Mouse (Mus musculus) erythroblast, embryonic 14.5 days (primary cell): ENCODE data around the gene Begain. TPM values are rescaled to one million over a fixed set of nuclear protein-coding genes. Genes with fewer than 3 reads are reported as not detected.

Source experiments
- H3K27me3 ChIP-seq: 2 replicates; pipeline ENCODE4 v1.6.1; 2012; ENCODE audit warnings: inconsistent platforms; ENCODE audit not compliant: control insufficient read depth
- H3K36me3 ChIP-seq: 2 replicates; pipeline ENCODE4 v1.6.1; 2012; ENCODE audit warnings: mild to moderate bottlenecking, inconsistent platforms; ENCODE audit not compliant: control insufficient read depth
- H3K4me1 ChIP-seq: 2 replicates; pipeline ENCODE4 v1.6.1; 2012; ENCODE audit warnings: inconsistent platforms; ENCODE audit not compliant: control insufficient read depth
- H3K4me3 ChIP-seq: replicated peaks from 2 replicates; pipeline ENCODE3; 2012; ENCODE audit warnings: moderate library complexity, mild to moderate bottlenecking, inconsistent platforms
- H3K9me3 ChIP-seq: 2 replicates; pipeline ENCODE4 v1.6.1; 2012; ENCODE audit warnings: low read length, inconsistent platforms, mixed read lengths; ENCODE audit not compliant: control insufficient read depth
- GATA1 ChIP-seq: IDR thresholded peaks from 2 replicates; pipeline ENCODE4 v1.6.1; 2012; ENCODE audit warnings: low read length, inconsistent platforms, mixed read lengths
- TAL1 ChIP-seq: IDR thresholded peaks from 3 replicates; pipeline ENCODE4 v1.6.1; 2012; ENCODE audit warnings: low read length, inconsistent platforms, mixed read lengths
- polyA plus RNA-seq: library from polyadenylated mRNA; stranded (reverse); fragments of >175 nt; gene quantifications from 2 replicates; pipeline ENCODE4 v1.2.3, GENCODE M21; 2012

Begain gene
- polyA plus RNA-seq, 1 experiment, result not detected

DNA sequence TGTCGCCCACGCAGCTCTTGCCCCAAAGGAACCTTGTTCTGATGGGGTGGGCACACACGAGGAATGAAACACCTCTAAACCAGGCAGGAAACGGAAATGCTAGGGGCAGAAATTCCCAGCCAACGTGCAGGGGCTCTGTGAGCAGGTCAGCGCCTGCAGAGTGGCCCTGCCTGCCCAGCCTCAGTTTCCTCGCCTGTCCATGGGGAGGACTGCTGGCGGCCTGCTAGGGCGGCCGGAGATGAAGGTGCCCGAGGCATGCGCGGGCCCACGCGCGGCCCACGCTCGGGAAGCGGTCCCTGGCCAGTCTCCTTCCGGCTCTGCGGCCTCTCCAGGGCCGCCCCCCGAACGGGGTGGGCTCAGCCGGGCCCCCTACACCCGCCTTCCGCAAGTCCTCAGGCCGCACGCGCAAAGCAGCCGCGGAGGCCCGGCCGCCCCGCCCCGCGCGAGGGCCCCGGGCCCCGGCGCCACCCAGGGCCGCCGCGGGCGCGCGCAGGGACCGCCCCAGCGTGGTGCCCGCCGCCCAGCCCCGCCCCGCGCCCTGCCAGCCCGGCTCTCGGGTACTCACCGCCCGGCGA lies 369 bp downstream of the Begain start:
- H3K9me3 ChIP-seq, result no peaks in the 10 kb centered on the region
- TF ChIP-seq TAL1, result no peak
- TF ChIP-seq GATA1, result no peak
- peaks cover 18% of the 10 kb centered on the region for H3K27me3 ChIP-seq
- H3K4me1 ChIP-seq, result 0 out of 2 replicates have a peak, but pooled peaks cover 2% of the 10 kb centered on the region
- peak overlapping the region; percentile 29 for H3K4me3 ChIP-seq
- no peaks in the 10 kb centered on the region for H3K36me3 ChIP-seq

GRCm38 (mm10) chr12:109058660-109059059 lies 9.4 kb downstream of the Begain start:
- Histone ChIP-seq H3K9me3 (no peaks in the 10 kb centered on the region), H3K27me3 (peaks cover 21% of the 10 kb centered on the region), H3K4me3 (no peak overlapping the region), H3K36me3 (no peaks in the 10 kb centered on the region), H3K4me1 (no peaks in the 10 kb centered on the region)
- TF ChIP-seq TAL1, result no peak
- no peak for TF ChIP-seq GATA1

DNA sequence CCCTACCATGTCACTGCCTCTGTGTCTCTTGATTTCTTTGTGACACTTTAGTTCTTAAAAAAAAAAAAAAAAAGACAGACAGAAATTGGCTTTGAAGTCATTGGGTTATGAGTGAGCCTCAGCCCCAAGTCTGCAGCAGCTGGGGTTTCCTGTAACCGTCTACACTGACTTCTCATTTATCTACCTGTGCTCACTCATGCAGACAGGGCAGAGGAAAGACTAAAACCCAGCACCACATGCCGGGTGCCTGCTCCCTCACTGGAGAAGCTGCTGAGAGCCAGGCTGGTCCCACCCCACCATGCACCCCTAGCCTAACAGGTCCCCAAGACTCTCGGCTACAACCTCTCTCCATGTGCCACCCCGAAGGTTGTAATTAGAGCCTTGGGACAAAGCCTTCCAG lies 10.3 kb downstream of the Begain start:
- no peaks in the 10 kb centered on the region for H3K4me1 ChIP-seq
- H3K9me3 ChIP-seq, result no peaks in the 10 kb centered on the region
- H3K36me3 ChIP-seq, result no peaks in the 10 kb centered on the region
- H3K4me3 ChIP-seq, result no peak overlapping the region
- peaks cover 30% of the 10 kb centered on the region for H3K27me3 ChIP-seq
- TF ChIP-seq TAL1 (no peak), GATA1 (no peak)

GRCm38 (mm10) chr12:109053020-109053806 lies 14.8 kb downstream of the Begain start:
- H3K4me3 ChIP-seq, result no peak overlapping the region
- TF ChIP-seq GATA1, result no peak
- no peak for TF ChIP-seq TAL1
- H3K4me1 ChIP-seq, result no peaks in the 10 kb centered on the region
- H3K27me3 ChIP-seq, result peaks cover 55% of the 10 kb centered on the region
- no peaks in the 10 kb centered on the region for H3K9me3 ChIP-seq
- no peaks in the 10 kb centered on the region for H3K36me3 ChIP-seq

DNA sequence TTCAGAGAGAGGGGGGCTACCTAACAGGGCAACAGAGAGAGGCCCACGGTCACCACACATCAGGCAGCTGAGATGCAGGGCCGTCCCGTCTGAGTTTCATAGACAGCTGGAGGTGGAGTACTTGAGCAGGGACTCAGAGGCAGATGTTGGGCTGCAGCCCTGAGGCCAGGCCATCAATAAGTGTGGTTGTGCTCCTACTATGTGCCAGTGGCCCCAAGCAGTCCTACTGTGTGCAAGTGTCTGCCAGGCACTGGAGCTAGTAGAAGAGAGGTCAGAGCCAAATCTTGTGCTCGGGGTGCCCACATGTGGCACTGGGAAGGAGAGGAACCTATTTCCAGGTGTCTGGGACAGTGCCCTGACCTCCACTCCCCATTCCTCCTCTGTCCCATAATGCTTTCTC lies 18.1 kb downstream of the Begain start:
- H3K4me3 ChIP-seq, result no peak overlapping the region
- no peaks in the 10 kb centered on the region for H3K9me3 ChIP-seq
- peaks cover 46% of the 10 kb centered on the region for H3K27me3 ChIP-seq
- H3K36me3 ChIP-seq, result no peaks in the 10 kb centered on the region
- no peak for TF ChIP-seq TAL1
- H3K4me1 ChIP-seq, result no peaks in the 10 kb centered on the region

GRCm38 (mm10) chr12:109045581-109045980 lies 22.4 kb downstream of the Begain start:
- Histone ChIP-seq H3K27me3 (peaks cover 5% of the 10 kb centered on the region), H3K9me3 (no peaks in the 10 kb centered on the region), H3K36me3 (no peaks in the 10 kb centered on the region), H3K4me1 (no peaks in the 10 kb centered on the region), H3K4me3 (no peak overlapping the region)
- TF ChIP-seq TAL1 (no peak), GATA1 (no peak)

DNA sequence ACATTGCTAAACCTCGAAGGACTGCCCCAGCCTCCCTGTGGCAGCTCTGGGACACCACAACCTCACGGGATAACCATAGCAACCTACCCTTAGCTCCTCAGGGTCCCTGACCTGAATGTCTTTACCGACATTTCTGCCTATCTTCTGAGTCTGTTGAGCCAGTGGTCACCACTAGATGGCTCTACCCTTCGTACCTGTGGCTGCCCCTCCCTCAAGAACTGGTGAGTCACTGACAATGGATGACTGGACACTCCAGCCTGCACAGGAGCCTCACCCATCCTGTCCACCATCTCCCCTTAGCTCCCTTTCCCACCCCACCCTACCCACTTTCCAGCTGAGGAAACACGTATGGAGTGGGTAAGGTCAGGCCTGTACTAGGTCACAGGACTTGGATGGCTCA lies 23.5 kb downstream of the Begain start:
- Histone ChIP-seq H3K27me3 (no peaks in the 10 kb centered on the region; the same call in 1 of the 2 replicates), H3K4me1 (no peaks in the 10 kb centered on the region), H3K36me3 (no peaks in the 10 kb centered on the region), H3K9me3 (no peaks in the 10 kb centered on the region), H3K4me3 (no peak overlapping the region)
- TF ChIP-seq TAL1 (no peak), GATA1 (no peak)

DNA sequence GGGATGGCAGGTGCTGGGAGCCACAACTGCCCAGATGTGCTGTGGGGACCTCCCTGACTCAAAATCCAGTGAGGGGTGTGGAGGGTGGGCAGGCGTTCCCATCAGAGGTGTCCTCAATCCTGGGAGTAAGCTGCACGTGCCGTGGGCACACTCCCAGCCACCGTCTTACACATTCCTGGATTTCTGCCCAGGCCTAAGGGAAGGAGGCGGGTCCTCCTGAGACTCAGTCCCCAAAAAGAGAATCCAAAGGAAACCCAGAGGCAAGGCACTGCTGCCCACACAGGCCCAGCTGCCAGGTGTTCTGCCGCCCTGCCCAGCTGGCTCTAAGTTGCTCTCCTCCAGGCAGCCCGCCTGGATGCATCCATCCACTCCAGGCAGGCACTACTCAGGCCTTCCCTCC lies 28.7 kb downstream of the Begain start:
- Histone ChIP-seq H3K4me3 (no peak overlapping the region), H3K36me3 (no peaks in the 10 kb centered on the region), H3K27me3 (peaks cover 5% of the 10 kb centered on the region), H3K4me1 (no peaks in the 10 kb centered on the region), H3K9me3 (no peaks in the 10 kb centered on the region; the same call in 1 of the 2 replicates)
- no peak for TF ChIP-seq GATA1
- no peak for TF ChIP-seq TAL1

DNA sequence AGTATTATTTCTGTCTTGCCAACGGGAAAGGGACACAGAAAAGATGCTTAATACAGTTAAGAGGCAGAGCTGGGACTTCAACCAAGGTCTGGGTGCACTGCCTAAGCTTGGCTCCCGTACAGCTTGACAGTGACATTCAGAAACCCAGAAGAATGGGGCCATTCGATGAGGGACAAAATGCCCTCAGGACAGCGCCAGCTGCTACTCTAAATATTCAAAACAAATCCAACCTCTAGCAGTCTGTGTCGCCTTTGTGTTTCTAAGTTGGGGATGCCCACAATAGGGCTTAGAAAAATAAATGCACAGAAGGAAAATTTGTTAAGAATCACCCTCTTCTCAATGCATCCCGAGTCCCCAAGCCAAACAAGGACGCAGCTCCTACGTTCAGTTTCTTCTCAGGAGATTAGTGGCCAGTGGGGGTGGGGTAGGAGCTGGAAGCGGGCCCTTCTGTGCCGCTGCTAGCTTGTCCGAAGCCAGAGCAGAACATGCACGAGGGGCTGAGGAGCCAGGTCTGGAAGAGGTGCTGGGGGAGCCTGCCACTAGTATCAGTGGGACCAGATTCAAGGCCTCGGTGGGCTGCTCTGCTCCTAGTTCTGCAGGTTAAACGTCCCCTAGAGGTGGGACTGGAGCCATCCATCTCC lies 29.7 kb downstream of the Begain start:
- Histone ChIP-seq H3K27me3 (peaks cover 15% of the 10 kb centered on the region), H3K4me1 (no peaks in the 10 kb centered on the region), H3K36me3 (no peaks in the 10 kb centered on the region), H3K9me3 (peaks cover 8% of the 10 kb centered on the region), H3K4me3 (no peak overlapping the region)
- no peak for TF ChIP-seq TAL1
- TF ChIP-seq GATA1, result no peak
